Mouse (Mus musculus): ENCODE results near the gene Pqbp1. TPM values are rescaled to one million over a fixed set of nuclear protein-coding genes. Genes with fewer than 3 reads are reported as not detected.

The Pqbp1 gene
- total and polyA plus RNA-seq, 2 experiments, result 15.3 to 51.2 TPM

DNA sequence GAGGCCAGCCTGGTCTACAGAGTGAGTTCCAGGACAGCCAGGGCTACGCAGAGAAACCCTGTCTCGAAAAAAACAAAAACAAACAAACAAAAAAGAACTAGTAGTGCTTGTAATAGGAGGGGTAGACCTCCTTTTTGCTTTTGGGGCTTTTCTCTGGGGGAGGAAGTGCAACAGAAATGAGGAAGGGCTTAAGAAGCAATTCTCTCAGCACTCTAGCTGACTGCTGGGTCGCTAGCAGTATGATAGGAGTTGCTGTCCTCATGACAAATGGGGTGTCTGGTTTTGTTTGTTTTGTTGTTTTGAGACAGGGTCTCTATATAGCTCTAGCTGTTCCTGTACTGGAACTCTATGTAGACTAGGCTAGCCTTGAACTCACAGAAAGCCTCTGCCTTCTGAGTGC is 34.5 kb downstream of the Pqbp1 start:
- no peak for DNase-seq (ENCODE audit: extremely low read depth, low read depth, low spot score)
- TF ChIP-seq POLR2A (IDR thresholded peaks at IDR 0.05; ENCODE audit: extremely low read depth, insufficient read depth, low read length) (no peak), CTCF (IDR thresholded peaks at IDR 0.05; ENCODE audit: low read depth, low read length) (no peak)
- 86% methylated on average over 3 of the region's 3 CpGs for WGBS
- no peaks in the 10 kb centered on the region for H3K4me1 ChIP-seq (ENCODE audit: control insufficient read depth, insufficient read depth, low read length)
- H3K27ac ChIP-seq (replicated peaks; ENCODE audit: insufficient read depth, low read depth, low read length), result no peak overlapping the region
- H3K9ac ChIP-seq (ENCODE audit: low read depth, low read length), result no peak overlapping the region
- H3K27me3 ChIP-seq (ENCODE audit: control insufficient read depth, insufficient read depth, low read length), result no peaks in the 10 kb centered on the region
- H3K36me3 ChIP-seq (ENCODE audit: control insufficient read depth, insufficient read depth, low read length), result peaks cover 6% of the 10 kb centered on the region
- H3K4me3 ChIP-seq (ENCODE audit: insufficient read depth, low read depth, low read length), result no peak overlapping the region
- H3K79me2 ChIP-seq (ENCODE audit: control insufficient read depth, insufficient read depth, low read length), result no peaks in the 10 kb centered on the region; the same call in 1 of the 2 replicates

DNA sequence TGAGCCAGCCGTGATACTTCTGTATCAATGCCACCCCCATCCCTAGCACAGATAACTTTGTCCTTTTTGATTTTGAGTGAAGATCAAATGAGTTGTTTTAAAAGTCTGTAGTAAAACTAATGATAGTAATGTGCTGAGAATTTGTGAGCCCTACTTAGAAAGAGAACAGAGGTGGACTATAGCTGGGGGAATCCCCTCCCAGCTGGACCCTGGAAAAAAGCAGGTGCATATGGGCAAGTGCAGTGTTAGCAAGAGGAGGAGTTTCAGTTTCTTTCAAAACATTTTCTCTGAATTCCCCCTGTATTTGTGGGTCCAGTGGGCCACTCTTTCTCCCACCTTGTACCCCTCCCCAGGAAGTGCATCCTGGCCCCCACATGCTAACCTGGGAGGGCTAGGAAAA is 35.9 kb downstream of the Pqbp1 start:
- WGBS, result 82% methylated on average over 1 of the region's 1 CpGs
- no peak for TF ChIP-seq CTCF (IDR thresholded peaks at IDR 0.05; ENCODE audit: low read depth, low read length)
- no peak for TF ChIP-seq POLR2A (IDR thresholded peaks at IDR 0.05; ENCODE audit: extremely low read depth, insufficient read depth, low read length)
- Histone ChIP-seq H3K4me3 (ENCODE audit: insufficient read depth, low read depth, low read length) (no peak overlapping the region), H3K4me1 (ENCODE audit: control insufficient read depth, insufficient read depth, low read length) (no peaks in the 10 kb centered on the region), H3K27me3 (ENCODE audit: control insufficient read depth, insufficient read depth, low read length) (no peaks in the 10 kb centered on the region), H3K27ac (replicated peaks; ENCODE audit: insufficient read depth, low read depth, low read length) (no peak overlapping the region), H3K9ac (ENCODE audit: low read depth, low read length) (no peak overlapping the region), H3K79me2 (ENCODE audit: control insufficient read depth, insufficient read depth, low read length) (peaks cover 4% of the 10 kb centered on the region; the same call in 1 of the 2 replicates), H3K36me3 (ENCODE audit: control insufficient read depth, insufficient read depth, low read length) (peaks cover 9% of the 10 kb centered on the region)
- no peak for DNase-seq (ENCODE audit: extremely low read depth, low read depth, low spot score)

- TF ChIP-seq POLR2A (IDR thresholded peaks at IDR 0.05; ENCODE audit: extremely low read depth, insufficient read depth, low read length) (no peak), CTCF (IDR thresholded peaks at IDR 0.05; ENCODE audit: low read depth, low read length) (no peak)
- DNase-seq (ENCODE audit: extremely low read depth, low read depth, low spot score), result no peak
- WGBS, result 44% methylated on average over 3 of the region's 3 CpGs
- no peak overlapping the region for H3K9ac ChIP-seq (ENCODE audit: low read depth, low read length)
- H3K36me3 ChIP-seq (ENCODE audit: control insufficient read depth, insufficient read depth, low read length), result peaks cover 5% of the 10 kb centered on the region; the same call in 1 of the 2 replicates
- peaks cover 6% of the 10 kb centered on the region; the same call in 1 of the 2 replicates for H3K79me2 ChIP-seq (ENCODE audit: control insufficient read depth, insufficient read depth, low read length)
- H3K4me1 ChIP-seq (ENCODE audit: control insufficient read depth, insufficient read depth, low read length), result no peaks in the 10 kb centered on the region
- no peak overlapping the region for H3K27ac ChIP-seq (replicated peaks; ENCODE audit: insufficient read depth, low read depth, low read length)
- H3K4me3 ChIP-seq (ENCODE audit: insufficient read depth, low read depth, low read length), result no peak overlapping the region
- no peaks in the 10 kb centered on the region for H3K27me3 ChIP-seq (ENCODE audit: control insufficient read depth, insufficient read depth, low read length)
Observed at GRCm38 (mm10) chrX:7859191-7859753, 39.8 kb downstream of the Pqbp1 start.

DNA sequence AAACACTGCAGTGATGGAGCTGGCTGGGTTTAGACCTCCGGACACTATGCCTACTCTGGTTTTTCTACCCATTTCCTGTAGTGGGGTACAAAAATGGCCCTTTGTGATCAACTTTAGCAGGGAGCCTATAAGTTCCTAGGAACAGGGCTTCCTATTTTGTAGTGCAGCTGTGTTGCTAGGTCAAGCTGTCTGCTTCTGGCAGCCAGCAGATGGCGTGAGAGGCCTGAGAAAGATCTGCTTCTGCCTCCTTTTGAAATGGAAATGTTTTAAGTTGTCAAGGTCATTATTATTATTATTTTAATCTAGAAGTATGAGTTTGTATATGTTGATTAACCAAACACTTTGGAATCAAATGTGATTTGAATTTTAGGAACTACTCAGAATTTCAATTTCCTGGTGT is 44.5 kb downstream of the Pqbp1 start:
- peak; percentile 69 for TF ChIP-seq CTCF (IDR thresholded peaks at IDR 0.05; ENCODE audit: low read depth, low read length)
- no peak for TF ChIP-seq POLR2A (IDR thresholded peaks at IDR 0.05; ENCODE audit: extremely low read depth, insufficient read depth, low read length)
- Histone ChIP-seq H3K27me3 (ENCODE audit: control insufficient read depth, insufficient read depth, low read length) (no peaks in the 10 kb centered on the region), H3K9ac (ENCODE audit: low read depth, low read length) (no peak overlapping the region), H3K4me3 (ENCODE audit: insufficient read depth, low read depth, low read length) (no peak overlapping the region), H3K79me2 (ENCODE audit: control insufficient read depth, insufficient read depth, low read length) (peaks cover 6% of the 10 kb centered on the region; the same call in 1 of the 2 replicates), H3K27ac (replicated peaks; ENCODE audit: insufficient read depth, low read depth, low read length) (no peak overlapping the region), H3K36me3 (ENCODE audit: control insufficient read depth, insufficient read depth, low read length) (peaks cover 5% of the 10 kb centered on the region; the same call in 1 of the 2 replicates), H3K4me1 (ENCODE audit: control insufficient read depth, insufficient read depth, low read length) (no peaks in the 10 kb centered on the region)
- whole genome bisulfite sequencing, result 46% methylated on average over 2 of the region's 2 CpGs
- no peak for DNase-seq (ENCODE audit: extremely low read depth, low read depth, low spot score)

- H3K36me3 ChIP-seq (ENCODE audit: control insufficient read depth, insufficient read depth, low read length), result peaks cover 1% of the 10 kb centered on the region; the same call in 1 of the 2 replicates
- 53% methylated on average over 2 of the region's 2 CpGs for WGBS
- H3K4me1 ChIP-seq (ENCODE audit: control insufficient read depth, insufficient read depth, low read length), result peaks cover 7% of the 10 kb centered on the region
- H3K79me2 ChIP-seq (ENCODE audit: control insufficient read depth, insufficient read depth, low read length), result no peaks in the 10 kb centered on the region; the same call in 1 of the 2 replicates
- H3K27ac ChIP-seq (replicated peaks; ENCODE audit: insufficient read depth, low read depth, low read length), result no peak overlapping the region
- no peak overlapping the region for H3K9ac ChIP-seq (ENCODE audit: low read depth, low read length)
- TF ChIP-seq CTCF (IDR thresholded peaks at IDR 0.05; ENCODE audit: low read depth, low read length) (no peak), POLR2A (IDR thresholded peaks at IDR 0.05; ENCODE audit: extremely low read depth, insufficient read depth, low read length) (no peak)
- H3K4me3 ChIP-seq (ENCODE audit: insufficient read depth, low read depth, low read length), result no peak overlapping the region
- no peak for DNase-seq (ENCODE audit: extremely low read depth, low read depth, low spot score)
- H3K27me3 ChIP-seq (ENCODE audit: control insufficient read depth, insufficient read depth, low read length), result no peaks in the 10 kb centered on the region
Observed at GRCm38 (mm10) chrX:7847845-7848244, 51.2 kb downstream of the Pqbp1 start.

Other genes with a start within 250 kb of the Pqbp1 start
- 2.0 and 2.8 TPM in 2 replicates for gene Prickle3, start 242.0 kb downstream of the Pqbp1 start, total RNA-seq (2014; rRNA removed)
- gene Prickle3, start 242.0 kb downstream of the Pqbp1 start, polyA plus RNA-seq (2012; rRNA removed), result 4.6 and 6.8 TPM in 2 replicates
- 0.92 and 1.7 TPM in 2 replicates for gene Plp2, start 227.9 kb downstream of the Pqbp1 start, total RNA-seq (2014; rRNA removed)
- 3.7 and 4.0 TPM in 2 replicates for gene Plp2, start 227.9 kb downstream of the Pqbp1 start, polyA plus RNA-seq (2012; rRNA removed)
- 20.9 and 21.3 TPM in 2 replicates for gene Magix, start 218.0 kb downstream of the Pqbp1 start, total RNA-seq (2014; rRNA removed)
- 33.0 and 36.9 TPM in 2 replicates for gene Magix, start 218.0 kb downstream of the Pqbp1 start, polyA plus RNA-seq (2012; rRNA removed)
- 5.0 and 5.5 TPM in 2 replicates for gene Gpkow, start 202.1 kb downstream of the Pqbp1 start, total RNA-seq (2014; rRNA removed)
- gene Gpkow, start 202.1 kb downstream of the Pqbp1 start, polyA plus RNA-seq (2012; rRNA removed), result 4.3 and 5.0 TPM in 2 replicates
- 33.4 and 37.1 TPM in 2 replicates for gene Wdr45, start 184.9 kb downstream of the Pqbp1 start, total RNA-seq (2014; rRNA removed)
- gene Wdr45, start 184.9 kb downstream of the Pqbp1 start, polyA plus RNA-seq (2012; rRNA removed), result 39.9 and 48.3 TPM in 2 replicates
- gene Gm45208, start 177.0 kb downstream of the Pqbp1 start, total RNA-seq (2014; rRNA removed), result 1.0 TPM in 1 of 2 replicates, not detected in the other
- 1.5 and 1.9 TPM in 2 replicates for gene Gm45208, start 177.0 kb downstream of the Pqbp1 start, polyA plus RNA-seq (2012; rRNA removed)
- gene Praf2, start 170.8 kb downstream of the Pqbp1 start, total RNA-seq (2014; rRNA removed), result 1.1 and 2.8 TPM in 2 replicates
- 7.7 and 13.9 TPM in 2 replicates for gene Praf2, start 170.8 kb downstream of the Pqbp1 start, polyA plus RNA-seq (2012; rRNA removed)
- 0.34 and 0.37 TPM in 2 replicates for gene Ccdc120, start 148.4 kb downstream of the Pqbp1 start, total RNA-seq (2014; rRNA removed)
- 1.00 and 1.1 TPM in 2 replicates for gene Ccdc120, start 148.4 kb downstream of the Pqbp1 start, polyA plus RNA-seq (2012; rRNA removed)
- gene Tfe3, start 136.7 kb downstream of the Pqbp1 start, total RNA-seq (2014; rRNA removed), result 4.7 and 9.4 TPM in 2 replicates
- 15.6 and 17.0 TPM in 2 replicates for gene Tfe3, start 136.7 kb downstream of the Pqbp1 start, polyA plus RNA-seq (2012; rRNA removed)
- 11.5 and 13.5 TPM in 2 replicates for gene Gripap1, start 109.5 kb downstream of the Pqbp1 start, total RNA-seq (2014; rRNA removed)
- gene Gripap1, start 109.5 kb downstream of the Pqbp1 start, polyA plus RNA-seq (2012; rRNA removed), result 14.6 and 22.2 TPM in 2 replicates
- gene Kcnd1, start 77.0 kb downstream of the Pqbp1 start, total RNA-seq (2014; rRNA removed), result not detected in 2 replicates
- gene Kcnd1, start 77.0 kb downstream of the Pqbp1 start, polyA plus RNA-seq (2012; rRNA removed), result 0.11 TPM in 2 replicates
- gene Otud5, start 57.9 kb downstream of the Pqbp1 start, total RNA-seq (2014; rRNA removed), result 18.0 and 22.0 TPM in 2 replicates
- 14.2 and 17.0 TPM in 2 replicates for gene Otud5, start 57.9 kb downstream of the Pqbp1 start, polyA plus RNA-seq (2012; rRNA removed)
- 0.74 and 1.9 TPM in 2 replicates for gene Pim2, start 21.0 kb downstream of the Pqbp1 start, total RNA-seq (2014; rRNA removed)
- gene Pim2, start 21.0 kb downstream of the Pqbp1 start, polyA plus RNA-seq (2012; rRNA removed), result 4.7 and 5.4 TPM in 2 replicates
- 10.6 and 11.5 TPM in 2 replicates for gene Slc35a2, start 15.2 kb downstream of the Pqbp1 start, total RNA-seq (2014; rRNA removed)
- gene Slc35a2, start 15.2 kb downstream of the Pqbp1 start, polyA plus RNA-seq (2012; rRNA removed), result 34.7 and 42.6 TPM in 2 replicates
- 20.7 and 27.5 TPM in 2 replicates for gene Timm17b, start 88 bp upstream of the Pqbp1 start, total RNA-seq (2014; rRNA removed)
- gene Timm17b, start 88 bp upstream of the Pqbp1 start, polyA plus RNA-seq (2012; rRNA removed), result 53.7 and 58.2 TPM in 2 replicates
- not detected in 2 replicates for gene Gm10491, start 8.6 kb upstream of the Pqbp1 start, total RNA-seq (2014; rRNA removed)
- gene Gm10491, start 8.6 kb upstream of the Pqbp1 start, polyA plus RNA-seq (2012; rRNA removed), result not detected in 2 replicates
- gene Gm10490, start 10.3 kb upstream of the Pqbp1 start, total RNA-seq (2014; rRNA removed), result not detected in 2 replicates
- gene Gm10490, start 10.3 kb upstream of the Pqbp1 start, polyA plus RNA-seq (2012; rRNA removed), result not detected in 2 replicates
- gene Pcsk1n, start 20.6 kb upstream of the Pqbp1 start, total RNA-seq (2014; rRNA removed), result 0.09 TPM in 1 of 2 replicates, not detected in the other
- gene Pcsk1n, start 20.6 kb upstream of the Pqbp1 start, polyA plus RNA-seq (2012; rRNA removed), result not detected in 2 replicates
- gene Eras, start 29.3 kb upstream of the Pqbp1 start, total RNA-seq (2014; rRNA removed), result not detected in 2 replicates
- gene Eras, start 29.3 kb upstream of the Pqbp1 start, polyA plus RNA-seq (2012; rRNA removed), result not detected in 2 replicates
- 9.8 and 13.3 TPM in 2 replicates for gene Hdac6, start 48.6 kb upstream of the Pqbp1 start, total RNA-seq (2014; rRNA removed)
- gene Hdac6, start 48.6 kb upstream of the Pqbp1 start, polyA plus RNA-seq (2012; rRNA removed), result 17.5 and 19.8 TPM in 2 replicates
- 0.09 TPM in 1 of 2 replicates, not detected in the other for gene Gata1, start 78.8 kb upstream of the Pqbp1 start, total RNA-seq (2014; rRNA removed)
- 0.06 TPM in 1 of 2 replicates, not detected in the other for gene Gata1, start 78.8 kb upstream of the Pqbp1 start, polyA plus RNA-seq (2012; rRNA removed)
- gene Glod5, start 119.2 kb upstream of the Pqbp1 start, total RNA-seq (2014; rRNA removed), result not detected in 2 replicates
- not detected in 2 replicates for gene Glod5, start 119.2 kb upstream of the Pqbp1 start, polyA plus RNA-seq (2012; rRNA removed)
- 3.5 and 4.6 TPM in 2 replicates for gene Suv39h1, start 175.5 kb upstream of the Pqbp1 start, total RNA-seq (2014; rRNA removed)
- 4.3 and 4.4 TPM in 2 replicates for gene Suv39h1, start 175.5 kb upstream of the Pqbp1 start, polyA plus RNA-seq (2012; rRNA removed)
- 1.6 and 2.2 TPM in 2 replicates for gene Was, start 191.2 kb upstream of the Pqbp1 start, total RNA-seq (2014; rRNA removed)
- 0.83 and 1.7 TPM in 2 replicates for gene Was, start 191.2 kb upstream of the Pqbp1 start, polyA plus RNA-seq (2012; rRNA removed)
- 16.7 and 18.5 TPM in 2 replicates for gene Wdr13, start 233.6 kb upstream of the Pqbp1 start, total RNA-seq (2014; rRNA removed)
- 44.1 and 49.8 TPM in 2 replicates for gene Wdr13, start 233.6 kb upstream of the Pqbp1 start, polyA plus RNA-seq (2012; rRNA removed)
- gene Rbm3, start 246.6 kb upstream of the Pqbp1 start, total RNA-seq (2014; rRNA removed), result 61.7 and 67.0 TPM in 2 replicates
- gene Rbm3, start 246.6 kb upstream of the Pqbp1 start, polyA plus RNA-seq (2012; rRNA removed), result 13.2 and 24.3 TPM in 2 replicates

Measured in liver, adult 2 months (tissue).